Mouse (Mus musculus) heart, embryonic 14.5 days (tissue): Measurements from ENCODE around the gene Cyren. TPM values are rescaled to one million over a fixed set of nuclear protein-coding genes. Genes with fewer than 3 reads are reported as not detected.

ENCODE experiments used
- ATAC-seq: fragments of 200-750 bp; cut with Nextera tagmentation; 2 replicates; pipeline ENCODE4 v1.8.0; 2017; ENCODE audit warnings: low read depth, moderate TSS enrichment; ENCODE audit not compliant: insufficient number of reproducible peaks, insufficient read depth, low FRiP score
- H3K27ac ChIP-seq, 2 experiments: fragments of 200-500 bp in 1 of 2; fragments of 300-500 bp in 1 of 2; sonication (generic) in 1 of 2; replicated peaks in 1 of 2; 2 replicates each; pipeline ENCODE4 v1.5.1; 2012 to 2014; ENCODE audit warnings: low read depth in 2 of 2, low read length in 2 of 2, control low read depth in 1 of 2, mild to moderate bottlenecking in 1 of 2, mixed read lengths in 1 of 2; ENCODE audit not compliant: control insufficient read depth in 1 of 2, insufficient read depth in 1 of 2
- H3K27me3 ChIP-seq: fragments of 300-500 bp; sonication (generic); 2 replicates; pipeline ENCODE4 v1.6.1; 2014; ENCODE audit warnings: mild to moderate bottlenecking, low read length, control low read depth; ENCODE audit not compliant: control insufficient read depth, insufficient read depth
- H3K36me3 ChIP-seq: fragments of 300-500 bp; sonication (generic); 2 replicates; pipeline ENCODE4 v1.6.1; 2014; ENCODE audit warnings: mild to moderate bottlenecking, control low read depth, low read length, mixed read lengths; ENCODE audit not compliant: control insufficient read depth, insufficient read depth
- H3K4me1 ChIP-seq, 2 experiments: fragments of 200-500 bp in 1 of 2; fragments of 300-500 bp in 1 of 2; sonication (generic) in 1 of 2; 2 replicates each; pipeline ENCODE4 v1.6.1; 2012 to 2014; ENCODE audit warnings: low read length in 2 of 2, control low read depth in 1 of 2, mixed read lengths in 1 of 2; ENCODE audit not compliant: control insufficient read depth in 2 of 2, insufficient read depth in 2 of 2
- H3K4me2 ChIP-seq: fragments of 300-500 bp; sonication (generic); 2 replicates; pipeline ENCODE4 v1.6.1; 2014; ENCODE audit warnings: mild to moderate bottlenecking, low read length
- H3K4me3 ChIP-seq, 2 experiments: fragments of 200-500 bp in 1 of 2; fragments of 300-500 bp in 1 of 2; sonication (generic) in 1 of 2; 2 replicates each; pipeline ENCODE4 v1.5.1; 2012 to 2014; ENCODE audit warnings: low read length in 2 of 2, mild to moderate bottlenecking in 2 of 2, control low read depth in 1 of 2, low read depth in 1 of 2, moderate library complexity in 1 of 2; ENCODE audit not compliant: control insufficient read depth in 1 of 2, insufficient read depth in 1 of 2
- H3K9ac ChIP-seq: fragments of 300-500 bp; sonication (generic); 2 replicates; pipeline ENCODE4 v1.6.1; 2014; ENCODE audit warnings: mild to moderate bottlenecking, low read length
- H3K9me3 ChIP-seq: fragments of 300-500 bp; sonication (generic); 2 replicates; pipeline ENCODE4 v1.6.1; 2016; ENCODE audit warnings: low read length, control low read depth; ENCODE audit not compliant: control insufficient read depth
- WGBS: fragments of 180-500 bp; shearing (Covaris S2); extraction: QIAGEN DNeasy Blood & Tissue Kit; methylation state at CpG from one replicate; pipeline ENCODE4 v1.1.7; 2014; 5-methylcytosine and 5-hydroxymethylcytosine counted together
- polyA plus RNA-seq: library from polyadenylated mRNA; unstranded; fragments of >200 nt; fragmentation: Nextera tagmentation; extraction: Ambion mirVana; gene quantifications from 2 replicates; pipeline ENCODE4 v1.2.1, GENCODE M21; 2014

The Cyren gene
- polyA plus RNA-seq, 1 experiment from 2014 or later = 5.8 TPM

- Histone ChIP-seq H3K27me3 (no peaks in the 10 kb centered on the region), H3K9ac (no peak overlapping the region), H3K4me2 (no peak overlapping the region), H3K27ac (no peak overlapping the region), H3K9me3 (no peaks in the 10 kb centered on the region), H3K4me3 (no peak overlapping the region), H3K36me3 (peaks cover 56% of the 10 kb centered on the region), H3K4me1 (peaks cover 38 to 57% of the 10 kb centered on the region in 2 experiments)
- no peak for ATAC-seq
- 66% methylated on average over 2 of the region's 2 CpGs for WGBS
Measured at GRCm38 (mm10) chr6:34906125-34906524, 28.3 kb upstream of the Cyren start.

DNA sequence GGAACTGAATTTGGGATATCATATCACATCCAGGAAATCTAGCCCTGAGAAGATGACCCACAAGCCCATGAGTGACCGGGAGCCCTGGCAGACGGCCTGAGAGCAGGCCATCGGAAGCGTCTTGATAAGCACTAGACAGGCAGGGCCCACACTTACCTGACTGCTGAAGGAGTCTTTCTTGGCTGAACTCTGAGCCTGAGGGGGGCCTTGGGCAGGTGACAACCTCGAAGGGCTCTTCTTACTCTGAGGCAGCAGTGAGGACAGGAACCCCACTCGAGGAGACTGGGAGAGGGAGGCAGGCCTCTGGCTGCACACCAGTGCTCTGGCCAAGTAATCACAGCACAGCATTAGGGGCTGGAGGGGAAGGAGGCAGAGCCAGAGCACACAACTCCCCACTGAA lies 26.5 kb upstream of the Cyren start:
- no peak for ATAC-seq
- 31% methylated on average over 6 of the region's 6 CpGs for WGBS
- H3K27ac ChIP-seq = peak overlapping the region; percentile 58 to 70; a peak in 3 of 4 replicates
- H3K4me2 ChIP-seq = peak overlapping the region; percentile 49
- no peaks in the 10 kb centered on the region for H3K27me3 ChIP-seq
- H3K4me3 ChIP-seq = no peak overlapping the region
- H3K36me3 ChIP-seq = peaks cover 64% of the 10 kb centered on the region
- peaks cover 42 to 60% of the 10 kb centered on the region in 2 experiments for H3K4me1 ChIP-seq
- no peaks in the 10 kb centered on the region for H3K9me3 ChIP-seq
- H3K9ac ChIP-seq = peak overlapping the region; percentile 54; the same call in 1 of the 2 replicates

DNA sequence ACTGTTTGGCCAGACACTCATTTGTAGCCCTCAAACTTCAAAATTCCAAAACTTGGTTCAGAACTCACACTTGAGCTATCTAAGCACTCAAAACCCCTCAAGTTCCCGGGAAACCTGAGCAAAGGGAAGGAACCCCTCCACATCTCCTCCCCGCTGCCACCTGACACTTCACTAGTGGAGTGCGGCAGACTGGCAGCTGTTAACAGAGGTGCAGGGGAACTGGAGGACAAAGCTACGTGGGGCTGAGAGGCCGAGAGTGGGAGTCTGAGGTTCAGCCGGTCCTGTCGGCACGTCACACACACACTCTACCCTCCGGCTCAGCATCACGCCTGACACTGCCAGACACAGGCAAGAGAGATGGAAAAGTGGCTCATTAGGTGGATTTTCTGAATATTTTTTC lies 26.0 kb upstream of the Cyren start:
- Histone ChIP-seq H3K4me1 (peaks cover 47 to 63% of the 10 kb centered on the region in 2 experiments), H3K4me3 (no peak overlapping the region), H3K9me3 (no peaks in the 10 kb centered on the region), H3K27me3 (no peaks in the 10 kb centered on the region), H3K36me3 (peaks cover 61% of the 10 kb centered on the region), H3K4me2 (peak overlapping the region; percentile 49), H3K9ac (peak overlapping the region; percentile 54; the same call in 1 of the 2 replicates), H3K27ac (peak overlapping the region; percentile 58 to 70; a peak in 3 of 4 replicates)
- ATAC-seq = no peak
- WGBS = 17% methylated on average over 10 of the region's 10 CpGs

GRCm38 (mm10) chr6:34903441-34903840 lies 25.6 kb upstream of the Cyren start:
- no peak for ATAC-seq
- peaks cover 47 to 64% of the 10 kb centered on the region in 2 experiments for H3K4me1 ChIP-seq
- no peaks in the 10 kb centered on the region for H3K27me3 ChIP-seq
- H3K36me3 ChIP-seq = peaks cover 58% of the 10 kb centered on the region
- no peak overlapping the region for H3K4me3 ChIP-seq
- H3K9ac ChIP-seq = peak overlapping the region; percentile 54; the same call in 1 of the 2 replicates
- WGBS = 61% methylated on average over 5 of the region's 5 CpGs
- H3K9me3 ChIP-seq = no peaks in the 10 kb centered on the region
- H3K4me2 ChIP-seq = peak overlapping the region; percentile 49
- peak overlapping the region in 1 of 2 experiments; percentile 70; a peak in 2 of 4 replicates for H3K27ac ChIP-seq

DNA sequence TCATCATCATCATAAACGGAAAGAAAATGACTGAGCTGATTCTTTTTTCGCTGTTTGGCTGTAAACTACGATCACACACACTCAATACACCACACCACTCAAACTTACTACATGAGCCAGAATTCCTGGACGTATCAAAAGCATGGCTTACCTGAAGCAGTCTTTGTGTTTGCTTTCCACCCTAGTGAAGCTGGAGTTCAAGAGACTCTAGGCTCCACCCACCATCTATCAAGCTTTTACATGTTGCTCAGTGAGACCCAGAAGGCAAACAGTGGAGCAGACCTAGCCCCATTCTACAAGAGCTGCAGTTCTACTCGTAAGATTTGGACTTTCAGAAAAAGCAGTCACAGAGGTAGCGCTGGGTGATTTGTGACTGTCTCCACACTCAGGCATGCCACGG lies 24.7 kb upstream of the Cyren start:
- peak overlapping the region; percentile 45 for H3K4me2 ChIP-seq
- WGBS = 69% methylated on average over 7 of the region's 7 CpGs
- 0 out of 2 replicates have a peak overlapping the region, but pooled peaks have one; percentile 5 for H3K9ac ChIP-seq
- H3K4me1 ChIP-seq = peaks cover 41 to 61% of the 10 kb centered on the region in 2 experiments
- H3K9me3 ChIP-seq = no peaks in the 10 kb centered on the region
- H3K27me3 ChIP-seq = no peaks in the 10 kb centered on the region
- H3K36me3 ChIP-seq = peaks cover 59% of the 10 kb centered on the region
- peak overlapping the region; percentile 70 to 73 for H3K27ac ChIP-seq
- no peak overlapping the region for H3K4me3 ChIP-seq
- no peak for ATAC-seq

- H3K36me3 ChIP-seq = peaks cover 58% of the 10 kb centered on the region
- peak; percentile 33; the same call in 1 of the 2 replicates for ATAC-seq
Measured at GRCm38 (mm10) chr6:34901911-34902444, 24.1 kb upstream of the Cyren start.

DNA sequence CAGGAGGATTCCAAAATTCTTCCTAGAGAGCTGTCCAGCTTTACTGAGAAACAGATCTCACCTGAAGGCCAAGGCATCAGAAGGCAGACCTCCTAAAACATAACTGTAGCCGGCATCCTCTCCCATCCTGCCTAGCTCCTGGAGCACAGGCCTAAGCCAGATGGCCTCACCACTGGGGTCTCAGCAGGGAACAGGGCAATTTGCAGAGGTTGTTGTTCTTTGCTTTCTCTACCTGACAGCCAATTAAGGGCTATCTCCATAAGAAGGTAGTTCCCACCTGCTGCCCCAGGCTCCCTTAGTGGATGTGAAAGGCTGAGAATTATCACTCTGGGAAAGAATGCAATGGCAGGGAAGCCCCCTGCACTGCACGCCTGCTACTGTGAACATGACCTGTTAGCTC lies 23.1 kb upstream of the Cyren start:
- no peak for ATAC-seq
- Histone ChIP-seq H3K4me3 (no peak overlapping the region), H3K9me3 (no peaks in the 10 kb centered on the region), H3K4me1 (peaks cover 41 to 54% of the 10 kb centered on the region in 2 experiments), H3K9ac (no peak overlapping the region), H3K27ac (0 out of 4 replicates have a peak overlapping the region, but pooled peaks of 1 of the 2 experiments have one; percentile 3), H3K36me3 (peaks cover 58% of the 10 kb centered on the region), H3K4me2 (no peak overlapping the region), H3K27me3 (no peaks in the 10 kb centered on the region)
- 61% methylated on average over 2 of the region's 2 CpGs for WGBS

More at GRCm38 (mm10) chr6:34901911-34902444, 24.1 kb upstream of the Cyren start:
- Histone ChIP-seq H3K4me1 (peaks cover 41 to 57% of the 10 kb centered on the region in 2 experiments), H3K9me3 (no peaks in the 10 kb centered on the region), H3K27ac (peak overlapping the region; percentile 70 to 73), H3K9ac (no peak overlapping the region), H3K4me3 (no peak overlapping the region), H3K4me2 (peak overlapping the region; percentile 45), H3K27me3 (no peaks in the 10 kb centered on the region)
- 18% methylated on average over 9 of the region's 9 CpGs for WGBS
